Mouse (Mus musculus) erythroblast, embryonic 14.5 days (primary cell): ENCODE data around the gene Fam129b.

Experiments
- GATA1 ChIP-seq: IDR thresholded peaks from 2 replicates; pipeline ENCODE4 v1.6.1; 2012; ENCODE audit warnings: low read length, inconsistent platforms, mixed read lengths
- TAL1 ChIP-seq: IDR thresholded peaks from 3 replicates; pipeline ENCODE4 v1.6.1; 2012; ENCODE audit warnings: low read length, inconsistent platforms, mixed read lengths

DNA sequence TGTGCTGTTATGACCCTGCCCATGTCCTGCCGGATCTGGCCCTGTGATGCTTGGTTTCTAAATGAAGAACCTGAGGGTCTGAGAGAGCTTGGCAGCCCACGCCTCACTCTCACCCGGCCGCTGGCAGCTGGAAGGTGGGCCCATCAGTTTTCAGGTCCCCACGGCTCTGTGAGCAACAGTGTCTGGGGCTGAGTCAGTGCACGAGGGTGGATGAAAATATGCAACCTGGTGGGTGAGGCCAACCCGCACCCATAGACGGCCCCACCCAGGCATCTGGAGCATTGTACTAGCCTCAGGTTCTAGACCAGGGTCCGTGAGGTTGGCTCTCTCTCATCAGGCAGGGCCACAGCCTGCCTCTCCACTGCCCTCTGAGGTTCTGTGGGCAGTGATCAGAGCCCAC is 26.2 kb downstream of the Fam129b start:
- TF ChIP-seq GATA1 (no peak), TAL1 (no peak)
